Mouse (Mus musculus) WW6 (cell line): ENCODE data around the gene Iqce.

Experiments used
- DNase-seq: peaks from one replicate; pipeline ENCODE4 v3.0.0-alpha.2; 2013; ENCODE audit warnings: low read depth, low spot score

Iqce gene

GRCm38 (mm10) chr5:140661875-140662643 lies 40.1 kb downstream of the Iqce start:
- DNase-seq, result no peak

GRCm38 (mm10) chr5:140661427-140661826 lies 40.8 kb downstream of the Iqce start:
- DNase-seq, result no peak

- no peak for DNase-seq
Measured at GRCm38 (mm10) chr5:140660398-140660797, 41.8 kb downstream of the Iqce start.

- DNase-seq, result no peak
Measured at GRCm38 (mm10) chr5:140659607-140660272, 42.4 kb downstream of the Iqce start.

- no peak for DNase-seq
Measured at GRCm38 (mm10) chr5:140654096-140654845, 47.9 kb downstream of the Iqce start.

- DNase-seq, result no peak
Measured at GRCm38 (mm10) chr5:140652587-140652986, 49.6 kb downstream of the Iqce start.

GRCm38 (mm10) chr5:140651231-140651630 lies 50.9 kb downstream of the Iqce start:
- DNase-seq, result no peak

GRCm38 (mm10) chr5:140649881-140650414 lies 52.2 kb downstream of the Iqce start:
- no peak for DNase-seq

- DNase-seq, result peak; percentile 89
Measured at GRCm38 (mm10) chr5:140649101-140649667, 53.0 kb downstream of the Iqce start.

GRCm38 (mm10) chr5:140648519-140649100 lies 53.6 kb downstream of the Iqce start, which contains the start of gene Ttyh3:
Gene Ttyh3, minus strand, starts transcription at chr5:140649031.
- no peak for DNase-seq

- DNase-seq, result no peak
Measured at GRCm38 (mm10) chr5:140647821-140648518, 54.2 kb downstream of the Iqce start.

- DNase-seq, result no peak
Measured at GRCm38 (mm10) chr5:140647031-140647760, 55.0 kb downstream of the Iqce start.

- no peak for DNase-seq
Measured at GRCm38 (mm10) chr5:140646171-140646570, 56.0 kb downstream of the Iqce start.

GRCm38 (mm10) chr5:140645454-140645853 lies 56.7 kb downstream of the Iqce start:
- no peak for DNase-seq

- DNase-seq, result no peak
Measured at GRCm38 (mm10) chr5:140644702-140645201, 57.4 kb downstream of the Iqce start.

- no peak for DNase-seq
Measured at GRCm38 (mm10) chr5:140644263-140644662, 57.9 kb downstream of the Iqce start.

GRCm38 (mm10) chr5:140642076-140642475 lies 60.1 kb downstream of the Iqce start:
- DNase-seq, result no peak

- no peak for DNase-seq
Measured at GRCm38 (mm10) chr5:140641254-140641928, 60.8 kb downstream of the Iqce start.

- DNase-seq, result no peak
Measured at GRCm38 (mm10) chr5:140640812-140641211, 61.4 kb downstream of the Iqce start.
